Mouse (Mus musculus) limb, embryonic 15.5 days (tissue): ENCODE data around the gene Prph2. TPM values are rescaled to one million over a fixed set of nuclear protein-coding genes. Genes with fewer than 3 reads are reported as not detected.

Experiments
- ATAC-seq: fragments of 200-750 bp; cut with Nextera tagmentation; 2 replicates; pipeline ENCODE4 v1.8.0; 2017; ENCODE audit warnings: low read depth, moderate TSS enrichment; ENCODE audit not compliant: insufficient number of reproducible peaks, low FRiP score, low TSS enrichment
- H3K27ac ChIP-seq: fragments of 300-500 bp; sonication (generic); 2 replicates; pipeline ENCODE4 v1.5.1; 2015; ENCODE audit warnings: moderate library complexity, mild to moderate bottlenecking, inconsistent platforms
- H3K27me3 ChIP-seq: fragments of 300-500 bp; sonication (generic); 2 replicates; pipeline ENCODE4 v1.6.1; 2015; ENCODE audit warnings: inconsistent platforms
- H3K36me3 ChIP-seq: fragments of 300-500 bp; sonication (generic); 2 replicates; pipeline ENCODE4 v1.6.1; 2015; ENCODE audit warnings: inconsistent platforms
- H3K4me1 ChIP-seq: fragments of 300-500 bp; sonication (generic); 2 replicates; pipeline ENCODE4 v1.6.1; 2015; ENCODE audit warnings: inconsistent platforms
- H3K4me2 ChIP-seq: fragments of 300-500 bp; sonication (generic); 2 replicates; pipeline ENCODE4 v1.6.1; 2015; ENCODE audit warnings: mild to moderate bottlenecking, inconsistent platforms
- H3K4me3 ChIP-seq: fragments of 300-500 bp; sonication (generic); 2 replicates; pipeline ENCODE4 v1.5.1; 2015; ENCODE audit warnings: mild to moderate bottlenecking, inconsistent platforms
- H3K9ac ChIP-seq: fragments of 300-500 bp; sonication (generic); 2 replicates; pipeline ENCODE4 v1.6.1; 2015; ENCODE audit warnings: inconsistent platforms
- H3K9me3 ChIP-seq: fragments of 300-500 bp; sonication (generic); 2 replicates; pipeline ENCODE4 v1.6.1; 2016; ENCODE audit warnings: inconsistent platforms
- WGBS: fragments of 180-500 bp; shearing (Covaris S2); methylation state at CpG from one replicate; pipeline ENCODE4 v1.1.7; 2015; 5-methylcytosine and 5-hydroxymethylcytosine counted together
- polyA plus RNA-seq: library from polyadenylated mRNA; unstranded; fragments of >200 nt; fragmentation: Nextera tagmentation; extraction: Ambion mirVana; gene quantifications from 2 replicates; pipeline ENCODE4 v1.2.1, GENCODE M21; 2015

Gene Prph2
- polyA plus RNA-seq, 1 experiment from 2014 or later = not detected

DNA sequence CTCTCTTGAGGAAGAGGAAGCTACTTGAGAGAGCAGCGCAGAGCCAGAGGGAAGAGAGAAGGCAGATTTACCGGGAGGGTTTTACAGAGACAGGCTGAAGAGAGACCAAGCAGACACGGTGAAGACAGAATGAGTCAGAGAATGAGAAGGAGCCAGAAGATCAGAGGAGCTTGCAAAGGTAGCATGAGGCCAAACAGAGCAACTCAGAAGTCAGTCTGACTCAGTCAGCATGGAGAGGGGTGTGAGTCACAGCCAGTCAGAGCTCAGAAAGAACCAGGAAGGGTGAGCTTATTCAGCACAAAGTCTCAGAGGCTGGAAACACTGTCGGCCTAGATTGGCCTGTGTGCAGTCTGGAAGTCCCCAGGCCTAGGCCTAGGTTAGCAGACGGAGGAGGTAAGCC, 22.7 kb downstream of the Prph2 start:
- Histone ChIP-seq H3K36me3 (peaks cover 96% of the 10 kb centered on the region), H3K27ac (no peak overlapping the region), H3K4me1 (no peaks in the 10 kb centered on the region), H3K9ac (no peak overlapping the region), H3K4me3 (no peak overlapping the region), H3K9me3 (no peaks in the 10 kb centered on the region), H3K4me2 (no peak overlapping the region), H3K27me3 (no peaks in the 10 kb centered on the region)
- ATAC-seq = no peak
- WGBS = 85% methylated on average over 5 of the region's 5 CpGs

GRCm38 (mm10) chr17:46933557-46934348, 23.5 kb downstream of the Prph2 start:
- no peaks in the 10 kb centered on the region for H3K27me3 ChIP-seq
- no peak overlapping the region for H3K4me3 ChIP-seq
- no peaks in the 10 kb centered on the region for H3K4me1 ChIP-seq
- WGBS = 84% methylated on average over 19 of the region's 19 CpGs
- ATAC-seq = no peak
- no peak overlapping the region for H3K9ac ChIP-seq
- no peak overlapping the region for H3K27ac ChIP-seq
- no peaks in the 10 kb centered on the region for H3K9me3 ChIP-seq
- H3K36me3 ChIP-seq = peaks cover 96% of the 10 kb centered on the region
- no peak overlapping the region for H3K4me2 ChIP-seq

GRCm38 (mm10) chr17:46940461-46940860, 30.2 kb downstream of the Prph2 start:
- H3K27ac ChIP-seq = no peak overlapping the region
- 69% methylated on average over 8 of the region's 8 CpGs for WGBS
- H3K4me3 ChIP-seq = no peak overlapping the region
- no peak for ATAC-seq
- no peak overlapping the region for H3K9ac ChIP-seq
- no peak overlapping the region for H3K4me2 ChIP-seq
- no peaks in the 10 kb centered on the region for H3K9me3 ChIP-seq
- no peaks in the 10 kb centered on the region for H3K27me3 ChIP-seq
- peaks cover 96% of the 10 kb centered on the region for H3K36me3 ChIP-seq
- no peaks in the 10 kb centered on the region for H3K4me1 ChIP-seq

DNA sequence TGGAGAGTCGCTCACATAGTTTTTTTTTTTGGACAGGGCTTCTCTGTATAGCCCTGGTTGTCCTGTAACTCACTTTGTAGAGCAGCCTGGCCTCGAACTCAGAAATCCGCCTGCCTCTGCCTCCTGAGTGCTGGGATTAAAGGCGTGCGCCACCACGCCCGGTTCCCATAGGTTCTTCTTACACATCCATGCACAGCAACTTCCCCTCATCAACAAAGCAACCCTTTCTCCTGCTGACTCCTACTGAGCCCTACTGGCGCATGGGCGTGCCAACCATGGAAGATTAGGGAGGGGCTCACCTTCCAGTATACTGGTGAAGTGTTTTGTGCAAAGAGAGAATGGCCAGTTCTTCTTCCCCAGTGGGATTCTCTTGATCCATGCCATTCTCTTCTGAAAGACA, 32.2 kb downstream of the Prph2 start:
- H3K9ac ChIP-seq = no peak overlapping the region
- WGBS = 96% methylated on average over 9 of the region's 9 CpGs
- H3K4me3 ChIP-seq = no peak overlapping the region
- H3K9me3 ChIP-seq = no peaks in the 10 kb centered on the region
- H3K4me2 ChIP-seq = no peak overlapping the region
- no peaks in the 10 kb centered on the region for H3K27me3 ChIP-seq
- no peak for ATAC-seq
- H3K4me1 ChIP-seq = no peaks in the 10 kb centered on the region
- no peak overlapping the region for H3K27ac ChIP-seq
- H3K36me3 ChIP-seq = peaks cover 95% of the 10 kb centered on the region

DNA sequence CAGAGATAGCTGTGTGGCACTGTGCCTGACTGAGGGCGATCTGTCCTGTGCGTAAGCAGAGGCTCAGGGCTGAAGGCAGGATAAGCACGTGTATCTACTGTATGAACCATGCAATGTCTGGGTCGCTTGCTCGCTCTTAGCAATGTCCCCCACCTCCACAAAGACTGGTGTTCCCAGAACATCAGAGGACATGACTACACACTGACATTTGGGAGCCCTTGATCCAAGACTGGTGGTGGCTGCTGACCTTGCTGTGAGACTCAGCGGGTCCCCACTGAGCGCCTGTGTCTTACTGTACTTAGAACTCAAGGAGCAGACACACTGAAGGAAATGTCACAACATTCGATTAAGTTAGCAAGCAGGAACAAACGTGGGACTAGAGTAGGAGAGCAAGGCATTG, 36.0 kb downstream of the Prph2 start:
- no peaks in the 10 kb centered on the region for H3K9me3 ChIP-seq
- peaks cover 79% of the 10 kb centered on the region for H3K36me3 ChIP-seq
- no peak for ATAC-seq
- H3K4me3 ChIP-seq = no peak overlapping the region
- no peaks in the 10 kb centered on the region for H3K4me1 ChIP-seq
- H3K27me3 ChIP-seq = no peaks in the 10 kb centered on the region
- 91% methylated on average over 9 of the region's 9 CpGs for WGBS
- H3K27ac ChIP-seq = no peak overlapping the region
- no peak overlapping the region for H3K4me2 ChIP-seq
- no peak overlapping the region for H3K9ac ChIP-seq

DNA sequence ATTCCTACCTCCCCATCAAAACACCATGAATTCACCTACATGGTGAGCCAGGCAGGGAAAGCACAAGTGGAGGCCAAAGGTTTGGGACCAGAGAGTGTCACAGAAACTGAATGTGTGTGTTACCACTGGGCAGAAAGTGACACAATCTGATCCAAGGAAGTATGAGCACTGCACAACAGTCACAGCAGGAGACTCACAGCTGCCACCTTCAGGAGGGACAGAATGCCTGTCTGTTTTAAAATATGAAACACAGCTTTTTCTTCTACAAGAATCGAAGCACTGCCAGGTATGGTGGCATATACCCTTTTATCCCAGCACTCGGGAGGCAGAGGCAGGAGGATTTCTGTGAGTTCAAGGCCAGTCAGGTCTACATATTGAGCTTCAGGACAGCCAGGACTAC, 47.8 kb downstream of the Prph2 start:
- no peak overlapping the region for H3K27ac ChIP-seq
- H3K4me3 ChIP-seq = no peak overlapping the region
- ATAC-seq = no peak
- no peaks in the 10 kb centered on the region for H3K27me3 ChIP-seq
- peaks cover 97% of the 10 kb centered on the region for H3K36me3 ChIP-seq
- H3K9me3 ChIP-seq = no peaks in the 10 kb centered on the region
- no peak overlapping the region for H3K9ac ChIP-seq
- H3K4me2 ChIP-seq = no peak overlapping the region
- no peaks in the 10 kb centered on the region for H3K4me1 ChIP-seq
- WGBS = 86% methylated on average over 2 of the region's 2 CpGs

- WGBS = 90% methylated on average over 10 of the region's 10 CpGs
- ATAC-seq = no peak
- no peaks in the 10 kb centered on the region for H3K9me3 ChIP-seq
- no peak overlapping the region for H3K4me3 ChIP-seq
- peaks cover 98% of the 10 kb centered on the region for H3K36me3 ChIP-seq
- H3K9ac ChIP-seq = no peak overlapping the region
- H3K4me1 ChIP-seq = no peaks in the 10 kb centered on the region
- H3K4me2 ChIP-seq = no peak overlapping the region
- no peak overlapping the region for H3K27ac ChIP-seq
- H3K27me3 ChIP-seq = no peaks in the 10 kb centered on the region
Measured at GRCm38 (mm10) chr17:46960216-46960615, 50.0 kb downstream of the Prph2 start.

- Histone ChIP-seq H3K27me3 (no peaks in the 10 kb centered on the region), H3K4me1 (no peaks in the 10 kb centered on the region), H3K27ac (no peak overlapping the region), H3K4me2 (no peak overlapping the region), H3K9ac (no peak overlapping the region), H3K36me3 (peaks cover 99% of the 10 kb centered on the region), H3K4me3 (no peak overlapping the region), H3K9me3 (no peaks in the 10 kb centered on the region)
- ATAC-seq = no peak
- WGBS = 81% methylated on average over 3 of the region's 3 CpGs
Measured at GRCm38 (mm10) chr17:46962153-46962552, 51.9 kb downstream of the Prph2 start.

DNA sequence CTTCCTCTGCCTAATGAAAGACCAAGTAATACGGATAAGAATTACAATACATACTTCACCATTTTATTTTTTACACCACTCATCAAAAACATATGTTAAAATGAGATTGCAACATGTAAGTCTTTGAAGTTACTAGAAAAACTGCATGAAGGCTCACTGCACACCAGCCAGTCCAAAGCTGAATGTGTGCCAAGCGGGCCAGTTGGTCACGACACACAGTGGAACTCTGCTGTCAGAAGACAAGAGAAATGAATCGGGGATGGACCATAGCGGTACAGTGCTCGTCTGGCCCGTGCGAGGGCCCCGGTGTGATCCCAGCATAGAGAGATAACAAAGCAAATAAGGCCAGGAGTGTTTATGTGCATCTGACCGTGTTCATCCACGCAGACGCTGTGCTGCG, 52.9 kb downstream of the Prph2 start:
- no peak for ATAC-seq
- Histone ChIP-seq H3K4me1 (no peaks in the 10 kb centered on the region), H3K27ac (no peak overlapping the region), H3K4me2 (no peak overlapping the region), H3K4me3 (no peak overlapping the region), H3K9me3 (no peaks in the 10 kb centered on the region), H3K27me3 (no peaks in the 10 kb centered on the region), H3K9ac (no peak overlapping the region), H3K36me3 (peaks cover 99% of the 10 kb centered on the region)
- WGBS = 91% methylated on average over 13 of the region's 13 CpGs

- no peaks in the 10 kb centered on the region for H3K27me3 ChIP-seq
- no peak overlapping the region for H3K4me3 ChIP-seq
- no peak for ATAC-seq
- H3K4me2 ChIP-seq = no peak overlapping the region
- no peak overlapping the region for H3K9ac ChIP-seq
- no peak overlapping the region for H3K27ac ChIP-seq
- no peaks in the 10 kb centered on the region for H3K4me1 ChIP-seq
- WGBS = 86% methylated on average over 14 of the region's 14 CpGs
- peaks cover 97% of the 10 kb centered on the region for H3K36me3 ChIP-seq
- no peaks in the 10 kb centered on the region for H3K9me3 ChIP-seq
Measured at GRCm38 (mm10) chr17:46966892-46967291, 56.6 kb downstream of the Prph2 start.

DNA sequence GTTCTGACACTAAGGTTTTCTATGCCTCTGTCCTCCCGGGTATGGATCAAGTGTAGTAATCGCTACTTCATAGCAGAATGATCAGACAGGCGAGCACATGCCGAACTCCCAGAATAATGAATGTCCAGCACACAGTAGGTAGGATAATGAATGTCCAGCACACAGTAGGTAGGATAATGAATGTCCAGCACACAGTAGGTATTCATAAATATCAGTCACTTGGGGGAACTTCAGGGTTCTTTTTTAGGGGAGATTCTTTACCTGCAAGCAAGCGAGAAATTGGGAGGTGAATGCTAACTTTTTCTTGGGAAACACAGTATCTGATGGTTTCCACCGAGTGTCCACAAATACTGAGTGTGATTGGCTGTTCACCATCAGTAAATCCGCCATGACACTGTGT, 62.3 kb downstream of the Prph2 start:
- H3K9me3 ChIP-seq = no peaks in the 10 kb centered on the region
- H3K27ac ChIP-seq = no peak overlapping the region
- 90% methylated on average over 7 of the region's 7 CpGs for WGBS
- ATAC-seq = no peak
- no peak overlapping the region for H3K9ac ChIP-seq
- no peak overlapping the region for H3K4me2 ChIP-seq
- H3K36me3 ChIP-seq = peaks cover 95% of the 10 kb centered on the region
- H3K4me3 ChIP-seq = no peak overlapping the region
- no peaks in the 10 kb centered on the region for H3K27me3 ChIP-seq
- H3K4me1 ChIP-seq = no peaks in the 10 kb centered on the region
